Mouse (Mus musculus): ENCODE results near the gene Slc27a4.

The Slc27a4 gene

GRCm38 (mm10) chr2:29856451-29857260 is 54.2 kb downstream of the Slc27a4 start:
- peak; percentile 51 for DNase-seq (ENCODE audit: low spot score)

- no peak for DNase-seq (ENCODE audit: low spot score)
These were observed 54.9 kb downstream of the Slc27a4 start for GRCm38 (mm10) chr2:29857341-29857740.

GRCm38 (mm10) chr2:29857967-29858366 is 55.5 kb downstream of the Slc27a4 start:
- no peak for DNase-seq (ENCODE audit: low spot score)

- peak; percentile 80 for DNase-seq (ENCODE audit: low spot score)
These were observed 56.5 kb downstream of the Slc27a4 start for GRCm38 (mm10) chr2:29858748-29859473.

- DNase-seq (ENCODE audit: low spot score): no peak
These were observed 62.7 kb downstream of the Slc27a4 start for GRCm38 (mm10) chr2:29865125-29865524.

All from retina, embryonic 14.5 days (tissue).